Mouse (Mus musculus) megakaryocyte, embryonic 14.5 days (primary cell): ENCODE data around the gene Tex2.

Experiments
- FLI1 ChIP-seq: IDR thresholded peaks from 2 replicates; pipeline ENCODE4 v1.6.1; 2012; ENCODE audit warnings: low read length, inconsistent platforms, mixed read lengths
- GATA1 ChIP-seq: IDR thresholded peaks from 3 replicates; pipeline ENCODE4 v1.6.1; 2012; ENCODE audit warnings: mixed read lengths, low read length, inconsistent platforms, borderline replicate concordance

DNA sequence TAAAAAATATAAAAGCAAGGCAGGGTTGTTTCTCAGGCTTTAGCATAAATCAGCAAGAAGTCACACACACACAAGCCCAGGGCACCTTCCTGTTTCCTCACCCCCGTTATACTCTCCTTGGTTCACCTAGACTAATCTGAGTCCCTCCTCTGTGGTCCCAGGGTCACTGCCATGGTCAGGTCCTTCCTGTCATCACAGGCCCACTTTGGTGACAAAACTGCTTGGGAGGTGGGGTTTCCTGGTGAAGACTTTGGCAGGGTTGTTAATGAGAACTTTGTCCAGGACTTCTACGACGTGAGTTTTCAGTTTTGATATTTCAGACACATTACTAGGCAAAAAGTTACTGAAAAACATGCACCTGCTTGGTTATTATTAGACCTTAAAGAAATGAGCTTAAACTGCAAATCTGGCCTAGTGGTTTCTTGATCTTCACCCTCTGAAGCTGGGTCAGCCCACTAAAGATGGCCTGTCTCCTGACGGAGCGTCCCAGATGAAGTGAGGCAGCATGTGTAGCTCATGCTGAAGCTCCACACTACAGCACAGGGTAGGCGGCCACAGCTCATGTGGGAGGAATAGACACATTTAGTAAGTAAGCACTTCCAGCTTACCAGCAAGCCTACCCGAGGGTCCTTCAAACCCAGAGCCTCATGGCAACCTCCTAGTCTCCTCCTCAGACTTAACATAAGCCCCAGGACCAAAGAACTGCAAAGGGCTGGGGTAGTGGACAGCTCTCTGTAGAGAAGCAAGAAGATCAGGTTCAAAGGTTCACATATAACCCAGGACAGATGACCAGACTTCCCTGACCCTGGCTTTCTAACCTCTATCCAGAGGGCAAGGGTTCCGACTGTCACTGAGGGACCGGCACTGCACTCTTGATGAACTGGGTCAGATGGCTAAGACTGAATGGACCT, 133.3 kb downstream of the Tex2 start:
- TF ChIP-seq GATA1, result no peak
- TF ChIP-seq FLI1, result no peak
